Mouse (Mus musculus): ENCODE data around the gene Nqo2. TPM values are rescaled to one million over a fixed set of nuclear protein-coding genes. Genes with fewer than 3 reads are reported as not detected.

The Nqo2 gene
- polyA plus RNA-seq, 1 experiment from 2014 or later = 12.3 TPM

GRCm38 (mm10) chr13:34002058-34003006 is 37.8 kb downstream of the Nqo2 start, which contains the start of the genes Ripk1 and Serpinb6a:
Gene Ripk1 (plus strand): TSS chr13:34002363.
Gene Serpinb6a (minus strand): TSS chr13:34002794.
- H3K9me3 ChIP-seq (replicated peaks) = no peaks in the 10 kb centered on the region
- ATAC-seq (ENCODE audit: low FRiP score) = peak; percentile 98
- H3K27ac ChIP-seq (replicated peaks) = peak within 1 kb of the TSS; percentile 91
- peak within 1 kb of the TSS; percentile 81 for H3K4me3 ChIP-seq (replicated peaks)
- no peaks in the 10 kb centered on the region for H3K27me3 ChIP-seq (replicated peaks)
- H3K4me2 ChIP-seq = peak within 1 kb of the TSS; percentile 69
- WGBS = under 1% methylated on average over 92 of the region's 92 CpGs
- H3K4me1 ChIP-seq = peaks cover 19% of the 10 kb centered on the region
- H3K36me3 ChIP-seq = peaks cover 3% of the 10 kb centered on the region; the same call in 1 of the 2 replicates
- peak within 1 kb of the TSS; percentile 93 for H3K9ac ChIP-seq (replicated peaks)

DNA sequence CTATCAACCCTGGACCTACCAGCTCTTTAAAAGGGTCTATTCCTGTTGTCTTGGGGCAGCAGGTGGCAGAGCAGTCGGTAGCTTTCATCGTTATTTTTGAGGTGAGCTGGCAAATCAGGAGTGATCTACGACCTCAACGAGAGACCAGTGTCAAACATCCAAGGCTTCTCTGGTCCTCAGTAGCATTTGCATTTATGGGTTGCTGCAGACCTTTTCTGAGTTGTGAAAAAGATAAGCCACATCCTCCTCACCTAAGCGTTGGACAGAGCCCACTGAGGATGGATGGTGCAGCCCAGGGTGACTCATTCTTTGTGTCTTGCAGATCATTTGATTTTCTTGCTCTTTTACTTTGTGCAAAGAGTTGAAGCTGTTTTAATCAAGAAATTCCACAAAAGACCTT is 38.6 kb downstream of the Nqo2 start:
- peak; percentile 1; the same call in 1 of the 2 replicates for ATAC-seq (ENCODE audit: low FRiP score)
- peak overlapping the region; percentile 69 for H3K4me2 ChIP-seq
- peak overlapping the region; percentile 81 for H3K4me3 ChIP-seq (replicated peaks)
- WGBS = 8% methylated on average over 5 of the region's 5 CpGs
- H3K9me3 ChIP-seq (replicated peaks) = no peaks in the 10 kb centered on the region
- H3K27ac ChIP-seq (replicated peaks) = peak overlapping the region; percentile 91
- peaks cover 19% of the 10 kb centered on the region for H3K4me1 ChIP-seq
- H3K36me3 ChIP-seq = no peaks in the 10 kb centered on the region
- no peaks in the 10 kb centered on the region for H3K27me3 ChIP-seq (replicated peaks)
- H3K9ac ChIP-seq (replicated peaks) = peak overlapping the region; percentile 93

- no peak overlapping the region for H3K9ac ChIP-seq (replicated peaks)
- H3K36me3 ChIP-seq = peaks cover 18% of the 10 kb centered on the region
- no peak overlapping the region for H3K27ac ChIP-seq (replicated peaks)
- WGBS = 88% methylated on average over 2 of the region's 2 CpGs
- H3K27me3 ChIP-seq (replicated peaks) = no peaks in the 10 kb centered on the region
- H3K4me3 ChIP-seq (replicated peaks) = no peak overlapping the region
- no peak overlapping the region for H3K4me2 ChIP-seq
- no peaks in the 10 kb centered on the region for H3K9me3 ChIP-seq (replicated peaks)
- H3K4me1 ChIP-seq = peaks cover 5% of the 10 kb centered on the region; the same call in 1 of the 2 replicates
- no peak for ATAC-seq (ENCODE audit: low FRiP score)
Observed at GRCm38 (mm10) chr13:34007234-34007633, 42.7 kb downstream of the Nqo2 start.

GRCm38 (mm10) chr13:34016927-34017569 is 52.6 kb downstream of the Nqo2 start:
- no peaks in the 10 kb centered on the region for H3K27me3 ChIP-seq (replicated peaks)
- H3K4me2 ChIP-seq = no peak overlapping the region
- H3K27ac ChIP-seq (replicated peaks) = no peak overlapping the region
- peaks cover 51% of the 10 kb centered on the region for H3K36me3 ChIP-seq
- H3K4me3 ChIP-seq (replicated peaks) = no peak overlapping the region
- WGBS = 87% methylated on average over 9 of the region's 9 CpGs
- no peaks in the 10 kb centered on the region for H3K9me3 ChIP-seq (replicated peaks)
- no peaks in the 10 kb centered on the region for H3K4me1 ChIP-seq
- no peak overlapping the region for H3K9ac ChIP-seq (replicated peaks)
- peak; percentile 65 for ATAC-seq (ENCODE audit: low FRiP score)

- Histone ChIP-seq H3K36me3 (peaks cover 59% of the 10 kb centered on the region), H3K27me3 (replicated peaks) (no peaks in the 10 kb centered on the region), H3K9ac (replicated peaks) (no peak overlapping the region), H3K9me3 (replicated peaks) (no peaks in the 10 kb centered on the region), H3K4me1 (no peaks in the 10 kb centered on the region), H3K4me3 (replicated peaks) (no peak overlapping the region), H3K27ac (replicated peaks) (no peak overlapping the region), H3K4me2 (no peak overlapping the region)
- no peak for ATAC-seq (ENCODE audit: low FRiP score)
- 76% methylated on average over 1 of the region's 1 CpGs for WGBS
Observed at GRCm38 (mm10) chr13:34018521-34018920, 54.0 kb downstream of the Nqo2 start.

GRCm38 (mm10) chr13:34021998-34022397 is 57.5 kb downstream of the Nqo2 start:
- no peak overlapping the region for H3K9ac ChIP-seq (replicated peaks)
- WGBS = 91% methylated on average over 2 of the region's 2 CpGs
- no peak overlapping the region for H3K4me3 ChIP-seq (replicated peaks)
- no peaks in the 10 kb centered on the region for H3K27me3 ChIP-seq (replicated peaks)
- no peak for ATAC-seq (ENCODE audit: low FRiP score)
- H3K27ac ChIP-seq (replicated peaks) = no peak overlapping the region
- H3K4me2 ChIP-seq = no peak overlapping the region
- peaks cover 37% of the 10 kb centered on the region for H3K36me3 ChIP-seq
- H3K9me3 ChIP-seq (replicated peaks) = no peaks in the 10 kb centered on the region
- H3K4me1 ChIP-seq = no peaks in the 10 kb centered on the region

- WGBS = 67% methylated on average over 2 of the region's 2 CpGs
- no peaks in the 10 kb centered on the region for H3K27me3 ChIP-seq (replicated peaks)
Observed at GRCm38 (mm10) chr13:34032041-34032440, 67.6 kb downstream of the Nqo2 start.

GRCm38 (mm10) chr13:34035424-34035823 is 70.9 kb downstream of the Nqo2 start:
- Histone ChIP-seq H3K4me1 (peaks cover 20% of the 10 kb centered on the region), H3K27ac (replicated peaks) (no peak overlapping the region), H3K4me2 (no peak overlapping the region), H3K9ac (replicated peaks) (no peak overlapping the region), H3K4me3 (replicated peaks) (no peak overlapping the region), H3K9me3 (replicated peaks) (no peaks in the 10 kb centered on the region), H3K27me3 (replicated peaks) (no peaks in the 10 kb centered on the region), H3K36me3 (peaks cover 16% of the 10 kb centered on the region)
- 91% methylated on average over 3 of the region's 3 CpGs for WGBS
- no peak for ATAC-seq (ENCODE audit: low FRiP score)

More at GRCm38 (mm10) chr13:34032041-34032440, 67.6 kb downstream of the Nqo2 start:
- Histone ChIP-seq H3K27ac (replicated peaks) (no peak overlapping the region), H3K9me3 (replicated peaks) (no peaks in the 10 kb centered on the region), H3K4me2 (no peak overlapping the region), H3K4me1 (peaks cover 3% of the 10 kb centered on the region), H3K4me3 (replicated peaks) (no peak overlapping the region), H3K36me3 (peaks cover 27% of the 10 kb centered on the region), H3K9ac (replicated peaks) (no peak overlapping the region)
- no peak for ATAC-seq (ENCODE audit: low FRiP score)

DNA sequence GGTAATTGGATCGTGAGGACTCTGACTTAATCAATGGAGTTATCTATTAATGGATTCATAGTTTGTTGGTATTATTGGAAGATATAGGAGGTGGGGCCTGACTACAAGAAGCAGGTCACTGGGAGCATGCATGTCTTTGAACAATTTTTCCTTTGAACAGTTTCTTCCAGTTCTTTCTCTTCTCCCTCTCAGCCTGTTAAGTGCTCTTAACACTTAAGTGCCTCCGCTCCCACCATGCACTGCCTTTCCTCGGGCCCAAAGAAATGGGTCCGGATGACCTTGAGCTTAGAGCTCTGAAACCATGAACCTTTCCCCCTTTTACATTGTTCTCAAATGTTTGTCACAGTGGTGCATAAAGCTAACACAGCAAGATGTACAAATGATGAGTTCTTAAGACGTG is 72.2 kb downstream of the Nqo2 start:
- ATAC-seq (ENCODE audit: low FRiP score) = peak; percentile 6; the same call in 1 of the 2 replicates
- H3K4me1 ChIP-seq = peaks cover 20% of the 10 kb centered on the region
- peak overlapping the region; percentile 73; the same call in 1 of the 2 replicates for H3K4me2 ChIP-seq
- H3K27ac ChIP-seq (replicated peaks) = peak overlapping the region; percentile 92
- H3K4me3 ChIP-seq (replicated peaks) = no peak overlapping the region
- 85% methylated on average over 5 of the region's 5 CpGs for WGBS
- H3K9me3 ChIP-seq (replicated peaks) = no peaks in the 10 kb centered on the region
- peaks cover 12% of the 10 kb centered on the region for H3K36me3 ChIP-seq
- H3K27me3 ChIP-seq (replicated peaks) = no peaks in the 10 kb centered on the region
- no peak overlapping the region for H3K9ac ChIP-seq (replicated peaks)

DNA sequence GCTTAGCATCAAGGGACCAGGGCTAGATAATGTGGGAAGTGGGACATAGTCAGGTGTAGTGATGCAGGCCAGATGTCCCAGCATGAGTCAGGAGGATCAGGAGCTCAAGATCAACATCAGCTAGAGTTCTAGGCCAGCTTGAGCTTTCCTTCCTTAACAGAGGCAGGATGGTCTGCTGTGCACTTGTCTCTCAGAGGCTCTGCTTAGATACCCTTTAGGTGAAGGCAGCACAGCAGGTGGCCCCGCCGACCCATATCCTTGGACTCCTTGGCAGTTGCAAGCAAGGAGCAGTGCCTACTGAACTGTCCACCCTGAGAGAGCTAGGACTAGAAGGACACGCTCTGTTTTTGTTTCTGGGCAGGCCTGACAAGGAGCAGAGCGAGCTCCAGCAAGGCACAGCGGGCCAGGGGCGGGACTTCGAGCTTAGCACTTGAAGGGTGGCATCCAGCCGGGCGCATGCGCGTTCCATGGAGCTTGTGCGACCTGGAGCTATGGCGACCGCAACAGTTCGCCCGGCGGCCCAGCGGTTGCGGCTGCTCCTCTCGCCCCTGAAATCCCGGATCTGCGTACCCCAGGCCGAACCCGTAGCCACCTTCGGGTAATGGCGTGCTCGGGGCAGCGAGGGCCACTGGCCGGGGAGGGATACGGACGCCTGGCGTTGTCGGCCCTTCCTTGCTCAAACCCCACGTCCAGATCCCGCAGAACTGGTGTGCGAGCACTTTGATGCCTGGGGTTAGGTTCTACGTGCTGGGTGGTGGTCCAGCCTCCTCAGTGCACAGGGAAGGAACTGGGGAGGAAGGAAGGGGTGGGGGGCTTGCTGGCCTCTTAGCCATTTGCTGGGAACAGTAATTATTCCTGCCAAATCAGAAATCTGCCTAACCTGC is 72.9 kb downstream of the Nqo2 start, which contains the start of gene Bphl:
TSS of gene Bphl (plus strand) at position 426 of the 884 bp plus-strand sequence.
- Histone ChIP-seq H3K9me3 (replicated peaks) (no peaks in the 10 kb centered on the region), H3K4me2 (peak within 1 kb of the TSS; percentile 73), H3K4me1 (peaks cover 22% of the 10 kb centered on the region), H3K4me3 (replicated peaks) (peak within 1 kb of the TSS; percentile 76), H3K36me3 (peaks cover 12% of the 10 kb centered on the region), H3K27ac (replicated peaks) (peak within 1 kb of the TSS; percentile 92), H3K9ac (replicated peaks) (peak within 1 kb of the TSS; percentile 90), H3K27me3 (replicated peaks) (no peaks in the 10 kb centered on the region)
- 1% methylated on average over 37 of the region's 37 CpGs for WGBS
- peak; percentile 95 for ATAC-seq (ENCODE audit: low FRiP score)

DNA sequence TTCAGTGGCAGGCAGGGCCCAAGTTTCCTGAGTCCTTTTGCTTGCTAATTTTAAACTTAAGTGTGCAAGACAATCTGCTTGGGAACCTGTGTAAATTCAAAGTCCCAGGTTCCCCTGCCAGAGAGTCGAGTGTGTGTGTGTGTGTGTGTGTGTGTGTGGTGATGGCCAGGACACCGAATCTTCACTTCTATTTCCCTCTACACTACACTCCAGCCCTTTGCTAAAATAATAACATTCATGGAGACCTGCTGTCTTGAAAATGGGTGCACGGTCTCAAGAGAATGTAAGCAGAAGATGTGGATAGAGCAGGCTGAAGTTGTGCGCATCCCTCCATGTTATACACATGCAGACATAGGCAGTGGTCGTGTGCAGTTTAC is 73.6 kb downstream of the Nqo2 start:
- peak; percentile 11; the same call in 1 of the 2 replicates for ATAC-seq (ENCODE audit: low FRiP score)
- WGBS = 39% methylated on average over 5 of the region's 5 CpGs

More for the DNA sequence above, 73.6 kb downstream of the Nqo2 start:
- H3K36me3 ChIP-seq = peaks cover 11% of the 10 kb centered on the region
- H3K27me3 ChIP-seq (replicated peaks) = no peaks in the 10 kb centered on the region
- peak overlapping the region; percentile 90 for H3K9ac ChIP-seq (replicated peaks)
- peaks cover 25% of the 10 kb centered on the region for H3K4me1 ChIP-seq
- H3K27ac ChIP-seq (replicated peaks) = peak overlapping the region; percentile 92
- no peaks in the 10 kb centered on the region for H3K9me3 ChIP-seq (replicated peaks)
- H3K4me2 ChIP-seq = peak overlapping the region; percentile 73
- peak overlapping the region; percentile 76 for H3K4me3 ChIP-seq (replicated peaks)
